Mouse (Mus musculus): ENCODE results near the gene Naa40. TPM values are rescaled to one million over a fixed set of nuclear protein-coding genes. Genes with fewer than 3 reads are reported as not detected.

Gene Naa40
- polyA plus RNA-seq, 1 experiment from 2014 or later = 64.1 TPM

- H3K9ac ChIP-seq = no peak overlapping the region
- 58% methylated on average over 2 of the region's 2 CpGs for WGBS
- peaks cover 28% of the 10 kb centered on the region for H3K27me3 ChIP-seq (replicated peaks)
- peaks cover 14% of the 10 kb centered on the region for H3K4me1 ChIP-seq (replicated peaks)
- H3K4me2 ChIP-seq = no peak overlapping the region
- H3K27ac ChIP-seq (ENCODE audit: poor library complexity, severe bottlenecking) = no peak overlapping the region
- peaks cover 4% of the 10 kb centered on the region for H3K36me3 ChIP-seq
- no peak overlapping the region for H3K4me3 ChIP-seq
- ATAC-seq (ENCODE audit: insufficient number of reproducible peaks, low FRiP score) = no peak
- no peaks in the 10 kb centered on the region for H3K9me3 ChIP-seq (replicated peaks)
Observed at GRCm38 (mm10) chr19:7192561-7192967, 48.4 kb downstream of the Naa40 start.

- Histone ChIP-seq H3K4me3 (no peak overlapping the region), H3K36me3 (no peaks in the 10 kb centered on the region), H3K9ac (0 out of 2 replicates have a peak overlapping the region, but pooled peaks have one; percentile 8), H3K27me3 (replicated peaks) (peaks cover 36% of the 10 kb centered on the region), H3K4me2 (no peak overlapping the region), H3K27ac (ENCODE audit: poor library complexity, severe bottlenecking) (no peak overlapping the region), H3K4me1 (replicated peaks) (peaks cover 6% of the 10 kb centered on the region), H3K9me3 (replicated peaks) (no peaks in the 10 kb centered on the region)
- 43% methylated on average over 6 of the region's 6 CpGs for WGBS
- ATAC-seq (ENCODE audit: insufficient number of reproducible peaks, low FRiP score) = no peak
Observed at GRCm38 (mm10) chr19:7191639-7192038, 49.3 kb downstream of the Naa40 start.

- Histone ChIP-seq H3K4me2 (no peak overlapping the region), H3K27ac (ENCODE audit: poor library complexity, severe bottlenecking) (no peak overlapping the region), H3K4me1 (replicated peaks) (peaks cover 5% of the 10 kb centered on the region), H3K27me3 (replicated peaks) (peaks cover 42% of the 10 kb centered on the region), H3K4me3 (no peak overlapping the region), H3K9me3 (replicated peaks) (no peaks in the 10 kb centered on the region), H3K9ac (no peak overlapping the region), H3K36me3 (no peaks in the 10 kb centered on the region)
- WGBS = 75% methylated on average over 5 of the region's 5 CpGs
- ATAC-seq (ENCODE audit: insufficient number of reproducible peaks, low FRiP score) = no peak
Observed at GRCm38 (mm10) chr19:7190986-7191385, 50.0 kb downstream of the Naa40 start.

- Histone ChIP-seq H3K27ac (ENCODE audit: poor library complexity, severe bottlenecking) (no peak overlapping the region), H3K9ac (no peak overlapping the region), H3K4me3 (no peak overlapping the region), H3K4me2 (no peak overlapping the region), H3K9me3 (replicated peaks) (no peaks in the 10 kb centered on the region), H3K4me1 (replicated peaks) (peaks cover 8% of the 10 kb centered on the region), H3K36me3 (no peaks in the 10 kb centered on the region), H3K27me3 (replicated peaks) (peaks cover 59% of the 10 kb centered on the region)
- WGBS = 57% methylated on average over 4 of the region's 4 CpGs
- no peak for ATAC-seq (ENCODE audit: insufficient number of reproducible peaks, low FRiP score)
Observed at GRCm38 (mm10) chr19:7189026-7189425, 52.0 kb downstream of the Naa40 start.

- Histone ChIP-seq H3K36me3 (no peaks in the 10 kb centered on the region), H3K4me1 (replicated peaks) (peaks cover 16% of the 10 kb centered on the region), H3K4me3 (no peak overlapping the region), H3K27ac (ENCODE audit: poor library complexity, severe bottlenecking) (no peak overlapping the region), H3K27me3 (replicated peaks) (peaks cover 75% of the 10 kb centered on the region), H3K9me3 (replicated peaks) (no peaks in the 10 kb centered on the region), H3K9ac (peak overlapping the region; percentile 5; the same call in 1 of the 2 replicates), H3K4me2 (no peak overlapping the region)
- WGBS = 64% methylated on average over 5 of the region's 5 CpGs
- ATAC-seq (ENCODE audit: insufficient number of reproducible peaks, low FRiP score) = no peak
Observed at GRCm38 (mm10) chr19:7187157-7187556, 53.8 kb downstream of the Naa40 start.

GRCm38 (mm10) chr19:7185715-7186291 is 55.2 kb downstream of the Naa40 start:
- H3K9ac ChIP-seq = 0 out of 2 replicates have a peak overlapping the region, but pooled peaks have one; percentile 28
- H3K27ac ChIP-seq (ENCODE audit: poor library complexity, severe bottlenecking) = no peak overlapping the region
- H3K27me3 ChIP-seq (replicated peaks) = peaks cover 75% of the 10 kb centered on the region
- no peaks in the 10 kb centered on the region for H3K36me3 ChIP-seq
- H3K4me3 ChIP-seq = no peak overlapping the region
- peaks cover 20% of the 10 kb centered on the region for H3K4me1 ChIP-seq (replicated peaks)
- H3K9me3 ChIP-seq (replicated peaks) = no peaks in the 10 kb centered on the region
- WGBS = 12% methylated on average over 18 of the region's 18 CpGs
- no peak overlapping the region for H3K4me2 ChIP-seq
- no peak for ATAC-seq (ENCODE audit: insufficient number of reproducible peaks, low FRiP score)

- no peak overlapping the region for H3K4me3 ChIP-seq
- no peaks in the 10 kb centered on the region for H3K36me3 ChIP-seq
- no peaks in the 10 kb centered on the region for H3K9me3 ChIP-seq (replicated peaks)
- peaks cover 82% of the 10 kb centered on the region for H3K27me3 ChIP-seq (replicated peaks)
- H3K9ac ChIP-seq = no peak overlapping the region
- H3K27ac ChIP-seq (ENCODE audit: poor library complexity, severe bottlenecking) = no peak overlapping the region
- peaks cover 20% of the 10 kb centered on the region for H3K4me1 ChIP-seq (replicated peaks)
- no peak for ATAC-seq (ENCODE audit: insufficient number of reproducible peaks, low FRiP score)
- WGBS = 49% methylated on average over 4 of the region's 4 CpGs
- H3K4me2 ChIP-seq = no peak overlapping the region
Observed at GRCm38 (mm10) chr19:7185059-7185458, 55.9 kb downstream of the Naa40 start.

GRCm38 (mm10) chr19:7183419-7183818 is 57.6 kb downstream of the Naa40 start:
- H3K4me3 ChIP-seq = no peak overlapping the region
- peaks cover 29% of the 10 kb centered on the region for H3K4me1 ChIP-seq (replicated peaks)
- H3K4me2 ChIP-seq = no peak overlapping the region
- WGBS = 67% methylated on average over 11 of the region's 11 CpGs
- no peaks in the 10 kb centered on the region for H3K36me3 ChIP-seq
- no peak overlapping the region for H3K9ac ChIP-seq
- H3K27ac ChIP-seq (ENCODE audit: poor library complexity, severe bottlenecking) = no peak overlapping the region
- ATAC-seq (ENCODE audit: insufficient number of reproducible peaks, low FRiP score) = no peak
- H3K9me3 ChIP-seq (replicated peaks) = no peaks in the 10 kb centered on the region
- H3K27me3 ChIP-seq (replicated peaks) = peaks cover 87% of the 10 kb centered on the region

- Histone ChIP-seq H3K27me3 (replicated peaks) (peaks cover 87% of the 10 kb centered on the region), H3K4me3 (peak overlapping the region; percentile 14; the same call in 1 of the 2 replicates), H3K36me3 (no peaks in the 10 kb centered on the region), H3K9me3 (replicated peaks) (no peaks in the 10 kb centered on the region), H3K27ac (ENCODE audit: poor library complexity, severe bottlenecking) (no peak overlapping the region), H3K4me1 (replicated peaks) (peaks cover 35% of the 10 kb centered on the region), H3K4me2 (peak overlapping the region; percentile 54), H3K9ac (peak overlapping the region; percentile 57)
- 5% methylated on average over 23 of the region's 23 CpGs for WGBS
- ATAC-seq (ENCODE audit: insufficient number of reproducible peaks, low FRiP score) = peak; percentile 20; the same call in 1 of the 2 replicates
Observed at GRCm38 (mm10) chr19:7182273-7182949, 58.6 kb downstream of the Naa40 start.

GRCm38 (mm10) chr19:7181496-7181895 is 59.5 kb downstream of the Naa40 start:
- peaks cover 35% of the 10 kb centered on the region for H3K4me1 ChIP-seq (replicated peaks)
- H3K27me3 ChIP-seq (replicated peaks) = peaks cover 83% of the 10 kb centered on the region
- no peak overlapping the region for H3K9ac ChIP-seq
- H3K27ac ChIP-seq (ENCODE audit: poor library complexity, severe bottlenecking) = no peak overlapping the region
- H3K36me3 ChIP-seq = no peaks in the 10 kb centered on the region
- H3K4me2 ChIP-seq = no peak overlapping the region
- H3K4me3 ChIP-seq = no peak overlapping the region
- WGBS = 63% methylated on average over 7 of the region's 7 CpGs
- ATAC-seq (ENCODE audit: insufficient number of reproducible peaks, low FRiP score) = no peak
- H3K9me3 ChIP-seq (replicated peaks) = no peaks in the 10 kb centered on the region

- no peak for ATAC-seq (ENCODE audit: insufficient number of reproducible peaks, low FRiP score)
- 78% methylated on average over 8 of the region's 8 CpGs for WGBS
- H3K4me3 ChIP-seq = no peak overlapping the region
- H3K27ac ChIP-seq (ENCODE audit: poor library complexity, severe bottlenecking) = no peak overlapping the region
- peaks cover 77% of the 10 kb centered on the region for H3K27me3 ChIP-seq (replicated peaks)
- H3K9me3 ChIP-seq (replicated peaks) = no peaks in the 10 kb centered on the region
- peaks cover 34% of the 10 kb centered on the region for H3K4me1 ChIP-seq (replicated peaks)
- H3K4me2 ChIP-seq = no peak overlapping the region
- H3K9ac ChIP-seq = no peak overlapping the region
- H3K36me3 ChIP-seq = no peaks in the 10 kb centered on the region
Observed at GRCm38 (mm10) chr19:7180756-7181405, 60.1 kb downstream of the Naa40 start.

Measured in heart, embryonic 12.5 days (tissue).